Mouse (Mus musculus): ENCODE data around the gene Gpd1l. TPM values are rescaled to one million over a fixed set of nuclear protein-coding genes. Genes with fewer than 3 reads are reported as not detected.
A peak's percentile ranks its signal among the peaks of the same experiment; 100 is the strongest.
"Not testable (repeated sequence)": the region's sequence is repeated elsewhere in the genome, so short reads cannot be mapped to it uniquely, and the experiment has no call there.

Gene Gpd1l
- total RNA-seq (2021) (10 to 100 TPM; 36.9 to 42.0 TPM), polyA plus RNA-seq (2012; rRNA removed) (33.3 and 59.3 TPM in 2 replicates)
- long read RNA-seq, full-length matches to known transcripts: 13 of 33 reads
- long read RNA-seq, partial matches to known transcripts: 0 of 33 reads
- long read RNA-seq, other reads (novel, unspliced or antisense): 20 of 33 reads

- WGBS: under 1% methylated on average over 30 of the region's 30 CpGs
- Histone ChIP-seq H3K4me1 (ENCODE audit: control insufficient read depth, insufficient read depth, low read length) (peaks cover 8% of the 10 kb centered on the region), H3K9ac (ENCODE audit: low read depth, low read length) (peak within 1 kb of the TSS; percentile 87), H3K27me3 (ENCODE audit: control insufficient read depth, insufficient read depth, low read length) (no peaks in the 10 kb centered on the region), H3K36me3 (ENCODE audit: control insufficient read depth, insufficient read depth, low read length) (no peaks in the 10 kb centered on the region), H3K4me3 (peak within 1 kb of the TSS; percentile 83), H3K27ac (peak within 1 kb of the TSS; percentile 89), H3K79me2 (replicated peaks; ENCODE audit: control insufficient read depth, insufficient read depth, low read length) (no peaks in the 10 kb centered on the region)
- intact Hi-C loops (cut with DNase I): loop anchor here (1.0 to 10.0 kb wide), 2 partner anchors 45 to 381 kb away; partner anchors contain the start of genes Osbpl10 and Stt3b
- peak; percentile 93 for TF ChIP-seq POLR2A (IDR thresholded peaks at IDR 0.05; ENCODE audit: insufficient read depth, low read depth, low read length)
- peak; percentile 56; the same call in 1 of the 2 replicates for TF ChIP-seq EP300 (IDR thresholded peaks at IDR 0.05; ENCODE audit: insufficient read depth, low read depth, low read length)
- no peak for TF ChIP-seq CTCF (IDR thresholded peaks at IDR 0.05)
- DNase-seq: peak; percentile 97 to 99
Observed at GRCm38 (mm10) chr9:114933723-114934171, at the start of gene Gpd1l. Gene Gpd1l (minus strand): TSS chr9:114933987.

- Histone ChIP-seq H3K79me2 (replicated peaks; ENCODE audit: control insufficient read depth, insufficient read depth, low read length) (no peaks in the 10 kb centered on the region), H3K36me3 (ENCODE audit: control insufficient read depth, insufficient read depth, low read length) (no peaks in the 10 kb centered on the region), H3K4me3 (no peak within 1 kb of the TSS), H3K27me3 (ENCODE audit: control insufficient read depth, insufficient read depth, low read length) (no peaks in the 10 kb centered on the region), H3K4me1 (ENCODE audit: control insufficient read depth, insufficient read depth, low read length) (no peaks in the 10 kb centered on the region; the same call in 1 of the 2 replicates), H3K9ac (ENCODE audit: low read depth, low read length) (no peak within 1 kb of the TSS), H3K27ac (no peak within 1 kb of the TSS)
- no peak for DNase-seq
- 88% methylated on average over 16 of the region's 16 CpGs for whole genome bisulfite sequencing
- no peak for TF ChIP-seq CTCF (IDR thresholded peaks at IDR 0.05)
- no peak for TF ChIP-seq POLR2A (IDR thresholded peaks at IDR 0.05; ENCODE audit: insufficient read depth, low read depth, low read length)
- TF ChIP-seq EP300 (IDR thresholded peaks at IDR 0.05; ENCODE audit: insufficient read depth, low read depth, low read length): no peak
- intact Hi-C loops (cut with DNase I): no loop called here
Observed at GRCm38 (mm10) chr9:114982689-114983360, 49.0 kb upstream of the Gpd1l start, which contains the start of gene Rps27rt. Gene Rps27rt (minus strand): TSS chr9:114982739.

GRCm38 (mm10) chr9:114979969-114980368 lies 46.2 kb upstream of the Gpd1l start:
- WGBS: 60% methylated on average over 6 of the region's 6 CpGs

GRCm38 (mm10) chr9:114978281-114979111 lies 44.7 kb upstream of the Gpd1l start, which contains the start of gene Osbpl10:
Gene Osbpl10 (plus strand): TSS chr9:114978569.
- H3K36me3 ChIP-seq (ENCODE audit: control insufficient read depth, insufficient read depth, low read length): no peaks in the 10 kb centered on the region
- TF ChIP-seq EP300 (IDR thresholded peaks at IDR 0.05; ENCODE audit: insufficient read depth, low read depth, low read length) (no peak), CTCF (IDR thresholded peaks at IDR 0.05) (peak; percentile 46)
- H3K27ac ChIP-seq: peak within 1 kb of the TSS; percentile 80
- intact Hi-C loops (cut with DNase I): loop anchor here (1.0 kb wide), 1 partner anchor 45 kb away; the partner anchor contains the start of gene Gpd1l
- H3K27me3 ChIP-seq (ENCODE audit: control insufficient read depth, insufficient read depth, low read length): no peaks in the 10 kb centered on the region
- H3K9ac ChIP-seq (ENCODE audit: low read depth, low read length): peak within 1 kb of the TSS; percentile 88
- H3K4me1 ChIP-seq (ENCODE audit: control insufficient read depth, insufficient read depth, low read length): peaks cover 3% of the 10 kb centered on the region
- peak; percentile 88 to 90 for DNase-seq
- under 1% methylated on average over 70 of the region's 86 CpGs for WGBS
- peak within 1 kb of the TSS; percentile 78 for H3K4me3 ChIP-seq
- H3K79me2 ChIP-seq (replicated peaks; ENCODE audit: control insufficient read depth, insufficient read depth, low read length): no peaks in the 10 kb centered on the region

More at GRCm38 (mm10) chr9:114979969-114980368, 46.2 kb upstream of the Gpd1l start:
- Histone ChIP-seq H3K9ac (ENCODE audit: low read depth, low read length) (no peak overlapping the region), H3K27me3 (ENCODE audit: control insufficient read depth, insufficient read depth, low read length) (no peaks in the 10 kb centered on the region), H3K4me3 (no peak overlapping the region), H3K36me3 (ENCODE audit: control insufficient read depth, insufficient read depth, low read length) (no peaks in the 10 kb centered on the region), H3K4me1 (ENCODE audit: control insufficient read depth, insufficient read depth, low read length) (peaks cover 3% of the 10 kb centered on the region), H3K79me2 (replicated peaks; ENCODE audit: control insufficient read depth, insufficient read depth, low read length) (no peaks in the 10 kb centered on the region), H3K27ac (no peak overlapping the region)
- TF ChIP-seq CTCF (IDR thresholded peaks at IDR 0.05) (no peak), POLR2A (IDR thresholded peaks at IDR 0.05; ENCODE audit: insufficient read depth, low read depth, low read length) (no peak), EP300 (IDR thresholded peaks at IDR 0.05; ENCODE audit: insufficient read depth, low read depth, low read length) (no peak)
- no peak for DNase-seq
- intact Hi-C loops (cut with DNase I): no loop called here

- no peaks in the 10 kb centered on the region for H3K36me3 ChIP-seq (ENCODE audit: control insufficient read depth, insufficient read depth, low read length)
- peaks cover 3% of the 10 kb centered on the region for H3K4me1 ChIP-seq (ENCODE audit: control insufficient read depth, insufficient read depth, low read length)
- H3K4me3 ChIP-seq: peak overlapping the region; percentile 78
- peak in 1 of 2 experiments; percentile 43 for DNase-seq
- no peak for TF ChIP-seq CTCF (IDR thresholded peaks at IDR 0.05)
- TF ChIP-seq EP300 (IDR thresholded peaks at IDR 0.05; ENCODE audit: insufficient read depth, low read depth, low read length): no peak
- TF ChIP-seq POLR2A (IDR thresholded peaks at IDR 0.05; ENCODE audit: insufficient read depth, low read depth, low read length): no peak
- H3K79me2 ChIP-seq (replicated peaks; ENCODE audit: control insufficient read depth, insufficient read depth, low read length): no peaks in the 10 kb centered on the region
- peak overlapping the region; percentile 88 for H3K9ac ChIP-seq (ENCODE audit: low read depth, low read length)
- WGBS: 14% methylated on average over 31 of the region's 31 CpGs
- peak overlapping the region; percentile 80; the same call in 1 of the 2 replicates for H3K27ac ChIP-seq
- intact Hi-C loops (cut with DNase I): loop anchor here (1.0 kb wide), 1 partner anchor 44 kb away; the partner anchor contains the start of gene Gpd1l
- no peaks in the 10 kb centered on the region for H3K27me3 ChIP-seq (ENCODE audit: control insufficient read depth, insufficient read depth, low read length)
Observed at GRCm38 (mm10) chr9:114977461-114978280, 43.9 kb upstream of the Gpd1l start.

GRCm38 (mm10) chr9:114966286-114966685 lies 32.5 kb upstream of the Gpd1l start:
- intact Hi-C loops (cut with DNase I); H3K4me1 ChIP-seq (ENCODE audit: control insufficient read depth, insufficient read depth, low read length): not testable (repeated sequence)

More at GRCm38 (mm10) chr9:114966286-114966685, 32.5 kb upstream of the Gpd1l start:
- not testable (repeated sequence) for H3K9ac ChIP-seq (ENCODE audit: low read depth, low read length); H3K36me3 ChIP-seq (ENCODE audit: control insufficient read depth, insufficient read depth, low read length); H3K4me3 ChIP-seq; DNase-seq; H3K27me3 ChIP-seq (ENCODE audit: control insufficient read depth, insufficient read depth, low read length); H3K27ac ChIP-seq; H3K79me2 ChIP-seq (replicated peaks; ENCODE audit: control insufficient read depth, insufficient read depth, low read length)
- 81% methylated on average over 7 of the region's 7 CpGs for WGBS

Data from heart, adult 2 months (tissue).